8 mouse cellular contexts compared by ENCODE assay signal in genomic region chr11:59899711-59900685, GRCm38 (mm10). TPM values are rescaled to one million over a fixed set of nuclear protein-coding genes. Genes with fewer than 3 reads are reported as not detected.
DNase-seq lines count a peak whose midpoint lies in the region; ATAC-seq and TF ChIP-seq lines count a peak whose summit lies in the region.

No protein-coding gene starts in this region.

- H3K4me3 ChIP-seq in E14TG2a.4 (replicated peaks; ENCODE audit: low read length), result 0 out of 2 replicates have a peak overlapping the region, but pooled peaks have one; percentile 7
- H3K4me3 ChIP-seq in kidney, postnatal 0 days (replicated peaks; ENCODE audit: low read depth, low read length), result no peak overlapping the region
- no peak overlapping the region for H3K4me3 ChIP-seq in thymus, adult 2 months (ENCODE audit: control insufficient read depth, insufficient read depth, low read length)

- peak; percentile 82 to 84 for DNase-seq in cerebellum, postnatal 10 days
- DNase-seq in kidney, postnatal 0 days (ENCODE audit: low spot score), result no peak
- DNase-seq in ovary, adult 18-20 months (ENCODE audit: low spot score), result no peak
- DNase-seq in thymus, adult 2 months, result no peak

- no peak overlapping the region for H3K9ac ChIP-seq in kidney, postnatal 0 days (ENCODE audit: low read depth, low read length)

- peaks cover 5% of the 10 kb centered on the region; the same call in 1 of the 2 replicates for H3K27me3 ChIP-seq in E14TG2a.4 (ENCODE audit: insufficient read depth, low read length)
- H3K27me3 ChIP-seq in kidney, postnatal 0 days (ENCODE audit: insufficient read depth, low read length), result no peaks in the 10 kb centered on the region
- H3K27me3 ChIP-seq in thymus, adult 2 months (ENCODE audit: control insufficient read depth, insufficient read depth, low read length), result no peaks in the 10 kb centered on the region

- TF ChIP-seq CTCF in E14TG2a.4 (conservative IDR thresholded peaks at IDR 0.05; ENCODE audit: low read length), result no peak
- TF ChIP-seq CTCF in kidney, postnatal 0 days (IDR thresholded peaks at IDR 0.05; ENCODE audit: low read depth), result no peak
- TF ChIP-seq CTCF in thymus, adult 2 months (IDR thresholded peaks at IDR 0.05; ENCODE audit: borderline replicate concordance, control insufficient read depth, extremely low read depth, insufficient read depth, low read length, poor library complexity), result no peak

- H3K9me3 ChIP-seq in E14TG2a.4 (ENCODE audit: low read length), result no peaks in the 10 kb centered on the region
- no peaks in the 10 kb centered on the region for H3K9me3 ChIP-seq in kidney, postnatal 0 days (replicated peaks; ENCODE audit: low read length)

- H3K36me3 ChIP-seq in E14TG2a.4 (ENCODE audit: insufficient read depth, low read length), result no peaks in the 10 kb centered on the region
- no peaks in the 10 kb centered on the region for H3K36me3 ChIP-seq in kidney, postnatal 0 days (ENCODE audit: insufficient read depth, low read length)
- no peaks in the 10 kb centered on the region for H3K36me3 ChIP-seq in thymus, adult 2 months (ENCODE audit: control insufficient read depth, insufficient read depth, low read length)

- H3K4me1 ChIP-seq in E14TG2a.4 (replicated peaks; ENCODE audit: low read depth, low read length), result peaks cover 64% of the 10 kb centered on the region
- H3K4me1 ChIP-seq in kidney, postnatal 0 days (replicated peaks; ENCODE audit: insufficient read depth, low read length), result 0 out of 2 replicates have a peak, but pooled peaks cover 5% of the 10 kb centered on the region
- H3K4me1 ChIP-seq in thymus, adult 2 months (replicated peaks; ENCODE audit: control insufficient read depth, insufficient read depth, low read length), result no peaks in the 10 kb centered on the region

- no peak overlapping the region for H3K4me2 ChIP-seq in kidney, postnatal 0 days (ENCODE audit: low read length)

- no peak for TF ChIP-seq POLR2A in thymus, adult 2 months (IDR thresholded peaks at IDR 0.05; ENCODE audit: control insufficient read depth, extremely low read depth, insufficient read depth, low read length, poor library complexity)

- no peak for ATAC-seq in cerebellum, adult (ENCODE audit: insufficient number of reproducible peaks, low FRiP score, low TSS enrichment)
- peak; percentile 41 for ATAC-seq in granulocyte monocyte progenitor cell, adult 5-6 weeks (replicated peaks; ENCODE audit: poor library complexity, severe bottlenecking)
- ATAC-seq in kidney, postnatal 0 days (replicated peaks; ENCODE audit: low FRiP score, low read depth), result no peak
- ATAC-seq in erythroblast, adult 5-6 weeks (replicated peaks; ENCODE audit: low FRiP score, poor library complexity, severe bottlenecking), result no peak

- peak overlapping the region; percentile 25; the same call in 1 of the 2 replicates for H3K27ac ChIP-seq in kidney, postnatal 0 days
- H3K27ac ChIP-seq in thymus, adult 2 months (ENCODE audit: control insufficient read depth, insufficient read depth, low read length), result no peak overlapping the region

- 48% methylated on average over 13 of the region's 13 CpGs for WGBS in kidney, postnatal 0 days
- 61% methylated on average over 13 of the region's 13 CpGs for WGBS in thymus, adult 2 months

RNA-seq across cellular contexts. Expression of gene Med9, which starts 48.0 kb away (rescaled TPM):
- 19.1 and 20.8 TPM in 2 replicates for total RNA-seq in granulocyte monocyte progenitor cell, adult 5-6 weeks (2014; fragmentation: Nextera tagmentation)
- total RNA-seq in granulocyte monocyte progenitor cell, adult 5-6 weeks (2017), result 18.6 and 28.3 TPM in 2 replicates
- 38.9 and 40.2 TPM in 2 replicates for polyA plus RNA-seq in kidney, postnatal 0 days (2015; fragmentation: Nextera tagmentation; extraction: Ambion mirVana)
- total RNA-seq in erythroblast, adult 5-6 weeks (2015; ENCODE audit: low replicate concordance), result 2.9 and 3.3 TPM in 2 replicates
- total RNA-seq in erythroblast, adult 5-6 weeks (2017; ENCODE audit: low replicate concordance), result 3.9 and 8.9 TPM in 2 replicates
- 21.0 and 23.6 TPM in 2 replicates for polyA plus RNA-seq in thymus, adult 2 months (2012; rRNA removed)

Comparison
In these comparisons a context has a peak if more than half of its experiments do, and no peak if none do; other contexts are left out.
1. DNase-seq: peak in cerebellum, postnatal 10 days (2 of 2); none in kidney, postnatal 0 days (single experiment), ovary, adult 18-20 months (single experiment) and thymus, adult 2 months (single experiment).